Mouse (Mus musculus): ENCODE results near the gene Daxx. TPM values are rescaled to one million over a fixed set of nuclear protein-coding genes. Genes with fewer than 3 reads are reported as not detected.

Daxx gene
- polyA plus RNA-seq, 1 experiment from 2014 or later, result 39.1 TPM

- no peak overlapping the region for H3K9ac ChIP-seq
- peaks cover 48% of the 10 kb centered on the region for H3K4me1 ChIP-seq
- no peak for ATAC-seq (ENCODE audit: insufficient read depth, low FRiP score, low read depth)
- no peaks in the 10 kb centered on the region for H3K9me3 ChIP-seq
- H3K4me3 ChIP-seq (replicated peaks), result peak overlapping the region; percentile 13; the same call in 1 of the 2 replicates
- no peaks in the 10 kb centered on the region for H3K27me3 ChIP-seq (replicated peaks)
- WGBS, result 75% methylated on average over 4 of the region's 4 CpGs
- H3K27ac ChIP-seq, result 0 out of 2 replicates have a peak overlapping the region, but pooled peaks have one; percentile 21
- peaks cover 12% of the 10 kb centered on the region for H3K36me3 ChIP-seq
- peak overlapping the region; percentile 75 for H3K4me2 ChIP-seq
Measured at GRCm38 (mm10) chr17:33952879-33953278, 43.7 kb downstream of the Daxx start.

GRCm38 (mm10) chr17:33953310-33953709 is 44.1 kb downstream of the Daxx start:
- peak overlapping the region; percentile 13; the same call in 1 of the 2 replicates for H3K4me3 ChIP-seq (replicated peaks)
- no peaks in the 10 kb centered on the region for H3K27me3 ChIP-seq (replicated peaks)
- H3K9ac ChIP-seq, result no peak overlapping the region
- H3K36me3 ChIP-seq, result peaks cover 12% of the 10 kb centered on the region
- 68% methylated on average over 3 of the region's 3 CpGs for WGBS
- peak overlapping the region; percentile 75 for H3K4me2 ChIP-seq
- no peaks in the 10 kb centered on the region for H3K9me3 ChIP-seq
- 0 out of 2 replicates have a peak overlapping the region, but pooled peaks have one; percentile 21 for H3K27ac ChIP-seq
- ATAC-seq (ENCODE audit: insufficient read depth, low FRiP score, low read depth), result no peak
- H3K4me1 ChIP-seq, result peaks cover 48% of the 10 kb centered on the region

GRCm38 (mm10) chr17:33953961-33954565 is 44.8 kb downstream of the Daxx start:
- ATAC-seq (ENCODE audit: insufficient read depth, low FRiP score, low read depth), result no peak
- peak overlapping the region; percentile 75 for H3K4me2 ChIP-seq
- H3K27me3 ChIP-seq (replicated peaks), result no peaks in the 10 kb centered on the region
- no peaks in the 10 kb centered on the region for H3K9me3 ChIP-seq
- H3K9ac ChIP-seq, result peak overlapping the region; percentile 100
- 28% methylated on average over 5 of the region's 5 CpGs for WGBS
- peaks cover 13% of the 10 kb centered on the region for H3K36me3 ChIP-seq
- peak overlapping the region; percentile 93; the same call in 1 of the 2 replicates for H3K27ac ChIP-seq
- peak overlapping the region; percentile 94 for H3K4me3 ChIP-seq (replicated peaks)
- peaks cover 48% of the 10 kb centered on the region for H3K4me1 ChIP-seq

- Histone ChIP-seq H3K27me3 (replicated peaks) (no peaks in the 10 kb centered on the region), H3K36me3 (peaks cover 19% of the 10 kb centered on the region), H3K9me3 (no peaks in the 10 kb centered on the region), H3K9ac (peak overlapping the region; percentile 100), H3K4me1 (peaks cover 48% of the 10 kb centered on the region), H3K4me3 (replicated peaks) (peak overlapping the region; percentile 94), H3K4me2 (peak overlapping the region; percentile 75), H3K27ac (peak overlapping the region; percentile 93)
- under 1% methylated on average over 33 of the region's 33 CpGs for WGBS
- peak; percentile 3; the same call in 1 of the 2 replicates for ATAC-seq (ENCODE audit: insufficient read depth, low FRiP score, low read depth)
Measured at GRCm38 (mm10) chr17:33954646-33955554, 45.7 kb downstream of the Daxx start.

GRCm38 (mm10) chr17:33955555-33956214 is 46.5 kb downstream of the Daxx start, which contains the start of the genes Vps52 and Rps18:
Gene Vps52, plus strand, starts transcription at chr17:33955812.
Gene Rps18, minus strand, starts transcription at chr17:33956001.
- Histone ChIP-seq H3K9ac (peak within 1 kb of the TSS; percentile 100), H3K27ac (peak within 1 kb of the TSS; percentile 93), H3K4me2 (peak within 1 kb of the TSS; percentile 75), H3K36me3 (peaks cover 25% of the 10 kb centered on the region), H3K9me3 (no peaks in the 10 kb centered on the region), H3K4me1 (peaks cover 40% of the 10 kb centered on the region), H3K4me3 (replicated peaks) (peak within 1 kb of the TSS; percentile 94), H3K27me3 (replicated peaks) (no peaks in the 10 kb centered on the region)
- WGBS, result under 1% methylated on average over 50 of the region's 50 CpGs
- peak; percentile 86 for ATAC-seq (ENCODE audit: insufficient read depth, low FRiP score, low read depth)

- no peaks in the 10 kb centered on the region for H3K9me3 ChIP-seq
- H3K27ac ChIP-seq, result peak overlapping the region; percentile 90
- peaks cover 25% of the 10 kb centered on the region for H3K36me3 ChIP-seq
- H3K27me3 ChIP-seq (replicated peaks), result no peaks in the 10 kb centered on the region
- peak overlapping the region; percentile 76 for H3K9ac ChIP-seq
- 5% methylated on average over 10 of the region's 10 CpGs for WGBS
- peaks cover 34% of the 10 kb centered on the region for H3K4me1 ChIP-seq
- H3K4me3 ChIP-seq (replicated peaks), result peak overlapping the region; percentile 94
- no peak for ATAC-seq (ENCODE audit: insufficient read depth, low FRiP score, low read depth)
- H3K4me2 ChIP-seq, result peak overlapping the region; percentile 75
Measured at GRCm38 (mm10) chr17:33956336-33956735, 47.1 kb downstream of the Daxx start.

- H3K27me3 ChIP-seq (replicated peaks), result no peaks in the 10 kb centered on the region
- H3K36me3 ChIP-seq, result peaks cover 24% of the 10 kb centered on the region
- ATAC-seq (ENCODE audit: insufficient read depth, low FRiP score, low read depth), result no peak
- no peak overlapping the region for H3K4me2 ChIP-seq
- H3K4me1 ChIP-seq, result peaks cover 25% of the 10 kb centered on the region
- no peak overlapping the region for H3K9ac ChIP-seq
- no peak overlapping the region for H3K27ac ChIP-seq
- no peak overlapping the region for H3K4me3 ChIP-seq (replicated peaks)
- no peaks in the 10 kb centered on the region for H3K9me3 ChIP-seq
- 81% methylated on average over 6 of the region's 6 CpGs for WGBS
Measured at GRCm38 (mm10) chr17:33957493-33957892, 48.3 kb downstream of the Daxx start.

GRCm38 (mm10) chr17:33958451-33958850 is 49.2 kb downstream of the Daxx start:
- Histone ChIP-seq H3K4me1 (peaks cover 15% of the 10 kb centered on the region), H3K36me3 (peaks cover 24% of the 10 kb centered on the region), H3K4me2 (no peak overlapping the region), H3K27ac (no peak overlapping the region), H3K27me3 (replicated peaks) (no peaks in the 10 kb centered on the region), H3K9ac (no peak overlapping the region), H3K4me3 (replicated peaks) (no peak overlapping the region), H3K9me3 (no peaks in the 10 kb centered on the region)
- 92% methylated on average over 11 of the region's 11 CpGs for WGBS
- ATAC-seq (ENCODE audit: insufficient read depth, low FRiP score, low read depth), result no peak

- ATAC-seq (ENCODE audit: insufficient read depth, low FRiP score, low read depth), result no peak
- no peak overlapping the region for H3K9ac ChIP-seq
- no peaks in the 10 kb centered on the region for H3K9me3 ChIP-seq
- H3K4me3 ChIP-seq (replicated peaks), result no peak overlapping the region
- H3K4me1 ChIP-seq, result peaks cover 8% of the 10 kb centered on the region
- H3K4me2 ChIP-seq, result no peak overlapping the region
- peaks cover 29% of the 10 kb centered on the region for H3K36me3 ChIP-seq
- WGBS, result 95% methylated on average over 13 of the region's 13 CpGs
- H3K27ac ChIP-seq, result no peak overlapping the region
- no peaks in the 10 kb centered on the region for H3K27me3 ChIP-seq (replicated peaks)
Measured at GRCm38 (mm10) chr17:33959135-33959534, 49.9 kb downstream of the Daxx start.

- 88% methylated on average over 15 of the region's 15 CpGs for WGBS
- Histone ChIP-seq H3K27ac (no peak overlapping the region), H3K9ac (no peak overlapping the region), H3K36me3 (peaks cover 29% of the 10 kb centered on the region), H3K4me2 (no peak overlapping the region), H3K27me3 (replicated peaks) (no peaks in the 10 kb centered on the region), H3K9me3 (no peaks in the 10 kb centered on the region), H3K4me1 (peaks cover 4% of the 10 kb centered on the region; the same call in 1 of the 2 replicates), H3K4me3 (replicated peaks) (no peak overlapping the region)
- no peak for ATAC-seq (ENCODE audit: insufficient read depth, low FRiP score, low read depth)
Measured at GRCm38 (mm10) chr17:33959948-33960347, 50.7 kb downstream of the Daxx start.

GRCm38 (mm10) chr17:33962876-33963275 is 53.7 kb downstream of the Daxx start:
- H3K4me1 ChIP-seq, result no peaks in the 10 kb centered on the region
- H3K36me3 ChIP-seq, result peaks cover 36% of the 10 kb centered on the region
- no peak for ATAC-seq (ENCODE audit: insufficient read depth, low FRiP score, low read depth)
- no peak overlapping the region for H3K27ac ChIP-seq
- H3K4me3 ChIP-seq (replicated peaks), result no peak overlapping the region
- no peak overlapping the region for H3K4me2 ChIP-seq
- 93% methylated on average over 7 of the region's 7 CpGs for WGBS
- H3K9ac ChIP-seq, result no peak overlapping the region
- H3K27me3 ChIP-seq (replicated peaks), result no peaks in the 10 kb centered on the region
- H3K9me3 ChIP-seq, result no peaks in the 10 kb centered on the region
